Mouse (Mus musculus) intestine, postnatal 0 days (tissue): ENCODE measurements around the gene Naa50. TPM values are rescaled to one million over a fixed set of nuclear protein-coding genes. Genes with fewer than 3 reads are reported as not detected.

Experiments used
- ATAC-seq: fragments of 200-750 bp; cut with Nextera tagmentation; 2 replicates; pipeline ENCODE4 v1.8.0; 2017; ENCODE audit warnings: mild to moderate bottlenecking, moderate TSS enrichment, moderate library complexity
- H3K27ac ChIP-seq: fragments of 300-500 bp; sonication (generic); 2 replicates; pipeline ENCODE4 v1.5.1; 2014; ENCODE audit warnings: mild to moderate bottlenecking, low read depth, low read length, moderate library complexity
- H3K27me3 ChIP-seq: fragments of 300-500 bp; sonication (generic); replicated peaks from 2 replicates; pipeline ENCODE4 v1.6.1; 2014; ENCODE audit warnings: low read length, mixed read lengths; ENCODE audit not compliant: control insufficient read depth, insufficient read depth
- H3K36me3 ChIP-seq: fragments of 300-500 bp; sonication (generic); 2 replicates; pipeline ENCODE4 v1.6.1; 2014; ENCODE audit warnings: mild to moderate bottlenecking, moderate library complexity; ENCODE audit not compliant: control insufficient read depth, insufficient read depth
- H3K4me1 ChIP-seq: fragments of 300-500 bp; sonication (generic); replicated peaks from 2 replicates; pipeline ENCODE4 v1.6.1; 2014; ENCODE audit warnings: antibody characterized with exemption, low read length, mixed read lengths; ENCODE audit not compliant: control insufficient read depth, insufficient read depth
- H3K4me2 ChIP-seq: fragments of 300-500 bp; sonication (generic); replicated peaks from 2 replicates; pipeline ENCODE4 v1.6.1; 2014; ENCODE audit warnings: low read depth, mild to moderate bottlenecking, moderate library complexity
- H3K4me3 ChIP-seq: fragments of 300-500 bp; sonication (generic); 2 replicates; pipeline ENCODE4 v1.5.1; 2014; ENCODE audit warnings: low read depth, low read length
- H3K9ac ChIP-seq: fragments of 300-500 bp; sonication (generic); 2 replicates; pipeline ENCODE4 v1.6.1; 2014; ENCODE audit warnings: mild to moderate bottlenecking, low read depth, low read length
- H3K9me3 ChIP-seq: fragments of 300-500 bp; sonication (generic); 2 replicates; pipeline ENCODE4 v1.6.1; 2016; ENCODE audit warnings: mixed run types; ENCODE audit not compliant: control insufficient read depth
- CTCF ChIP-seq: sonication (generic); IDR thresholded peaks from 2 replicates; pipeline ENCODE4 v1.5.1; 2016; ENCODE audit warnings: low read depth, mild to moderate bottlenecking, control low read depth, antibody characterized with exemption, moderate library complexity
- WGBS: fragments of 180-500 bp; shearing (Covaris S2); extraction: QIAGEN DNeasy Blood & Tissue Kit; methylation state at CpG from one replicate; pipeline ENCODE4 v1.1.7; 2014; 5-methylcytosine and 5-hydroxymethylcytosine counted together
- polyA plus RNA-seq: library from polyadenylated mRNA; unstranded; fragments of >200 nt; fragmentation: Nextera tagmentation; extraction: Ambion mirVana; gene quantifications from 2 replicates; pipeline ENCODE4 v1.2.1, GENCODE M21; 2015

Gene Naa50
- polyA plus RNA-seq, 1 experiment from 2014 or later = 38.6 TPM

DNA sequence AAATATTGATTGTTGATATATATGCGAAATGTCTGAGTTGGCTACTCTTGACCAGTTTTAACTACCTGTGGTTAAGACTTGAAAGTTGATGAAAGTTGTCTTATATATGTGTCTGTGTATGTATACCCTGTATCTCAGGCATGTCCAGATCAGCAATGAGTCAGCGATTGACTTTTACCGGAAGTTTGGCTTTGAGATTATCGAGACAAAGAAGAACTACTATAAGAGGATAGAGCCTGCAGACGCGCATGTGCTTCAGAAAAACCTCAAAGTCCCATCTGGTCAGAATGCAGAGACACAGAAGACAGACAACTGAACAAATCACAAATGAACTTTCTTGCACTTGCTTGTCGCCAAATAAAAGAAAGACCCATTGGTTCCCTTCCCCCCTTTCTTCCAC, 19.7 kb downstream of the Naa50 start:
- no peaks in the 10 kb centered on the region for H3K27me3 ChIP-seq
- H3K36me3 ChIP-seq = peaks cover 13% of the 10 kb centered on the region
- no peak overlapping the region for H3K27ac ChIP-seq
- no peak for TF ChIP-seq CTCF
- H3K4me3 ChIP-seq = no peak overlapping the region
- no peak for ATAC-seq
- WGBS = 85% methylated on average over 7 of the region's 7 CpGs
- H3K4me2 ChIP-seq = no peak overlapping the region
- no peak overlapping the region for H3K9ac ChIP-seq
- H3K9me3 ChIP-seq = no peaks in the 10 kb centered on the region
- no peaks in the 10 kb centered on the region for H3K4me1 ChIP-seq

DNA sequence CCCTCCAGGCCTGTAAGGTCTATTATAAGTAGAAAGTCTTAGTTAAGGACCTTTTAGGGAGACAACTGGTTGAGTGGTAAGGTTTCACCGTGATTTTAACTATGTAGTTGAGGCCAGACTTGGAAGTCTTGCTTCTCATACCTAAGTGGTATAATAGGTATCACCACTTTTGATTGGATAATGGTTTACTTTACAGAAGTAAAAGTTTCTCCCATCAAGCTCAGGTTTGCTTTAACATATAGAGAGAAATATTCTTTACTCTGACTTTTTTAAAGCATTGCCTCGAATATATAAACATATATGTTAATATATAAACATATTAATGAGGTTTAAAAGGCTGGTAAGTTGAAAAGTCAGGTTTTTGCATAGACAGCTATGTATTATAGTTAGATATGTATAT, 24.2 kb downstream of the Naa50 start:
- Histone ChIP-seq H3K4me3 (no peak overlapping the region), H3K9ac (no peak overlapping the region), H3K9me3 (no peaks in the 10 kb centered on the region), H3K27me3 (no peaks in the 10 kb centered on the region), H3K4me1 (no peaks in the 10 kb centered on the region), H3K36me3 (peaks cover 8% of the 10 kb centered on the region; the same call in 1 of the 2 replicates), H3K27ac (no peak overlapping the region), H3K4me2 (no peak overlapping the region)
- TF ChIP-seq CTCF = no peak
- ATAC-seq = no peak
- WGBS = 84% methylated on average over 2 of the region's 2 CpGs

DNA sequence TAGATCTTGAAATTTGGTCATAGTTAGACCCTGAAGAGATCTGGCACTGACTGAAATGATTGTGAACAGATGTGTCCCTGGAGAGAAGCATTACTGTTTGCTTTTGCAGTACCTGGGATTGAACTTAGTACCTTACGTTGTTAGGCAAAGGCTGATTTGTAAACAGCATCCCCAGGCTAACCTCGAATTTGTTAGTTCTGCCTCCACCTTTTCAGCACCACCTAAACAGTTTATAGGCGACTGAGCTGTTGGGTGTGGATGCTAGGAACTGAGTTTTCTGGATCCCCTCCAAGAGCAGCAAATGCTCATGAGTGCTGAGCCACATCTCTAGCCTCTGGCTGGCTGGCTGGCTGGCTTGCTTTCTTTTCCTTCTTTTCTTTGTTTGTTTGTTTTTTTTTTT, 25.6 kb downstream of the Naa50 start:
- no peak overlapping the region for H3K4me2 ChIP-seq
- no peak overlapping the region for H3K27ac ChIP-seq
- 35% methylated on average over 3 of the region's 3 CpGs for WGBS
- no peak for TF ChIP-seq CTCF
- no peaks in the 10 kb centered on the region for H3K9me3 ChIP-seq
- H3K36me3 ChIP-seq = peaks cover 3% of the 10 kb centered on the region; the same call in 1 of the 2 replicates
- H3K4me3 ChIP-seq = no peak overlapping the region
- ATAC-seq = no peak
- no peaks in the 10 kb centered on the region for H3K4me1 ChIP-seq
- no peaks in the 10 kb centered on the region for H3K27me3 ChIP-seq
- H3K9ac ChIP-seq = no peak overlapping the region

DNA sequence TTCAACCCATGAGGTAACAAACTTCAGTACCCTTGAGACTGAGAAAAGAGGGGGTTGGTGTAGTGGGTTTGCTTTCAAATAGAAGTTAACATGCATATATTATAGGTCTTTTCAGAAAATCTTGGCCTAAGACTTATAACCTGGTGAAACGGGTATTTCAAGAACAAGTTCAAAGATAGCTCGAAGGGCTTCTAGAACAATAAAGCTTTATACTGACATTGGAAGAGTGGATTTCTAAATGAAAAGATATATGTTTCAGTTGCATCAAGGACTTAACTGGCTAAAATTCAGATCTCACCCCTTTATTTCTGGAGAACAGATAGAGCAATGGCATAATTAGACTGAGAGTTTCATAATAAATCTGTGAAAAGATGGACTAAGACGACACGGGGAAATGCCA, 29.4 kb downstream of the Naa50 start:
- Histone ChIP-seq H3K27ac (no peak overlapping the region), H3K4me2 (no peak overlapping the region), H3K9ac (no peak overlapping the region), H3K4me3 (no peak overlapping the region), H3K36me3 (no peaks in the 10 kb centered on the region), H3K27me3 (no peaks in the 10 kb centered on the region), H3K4me1 (no peaks in the 10 kb centered on the region), H3K9me3 (no peaks in the 10 kb centered on the region)
- no peak for ATAC-seq
- WGBS = 69% methylated on average over 4 of the region's 4 CpGs
- no peak for TF ChIP-seq CTCF

DNA sequence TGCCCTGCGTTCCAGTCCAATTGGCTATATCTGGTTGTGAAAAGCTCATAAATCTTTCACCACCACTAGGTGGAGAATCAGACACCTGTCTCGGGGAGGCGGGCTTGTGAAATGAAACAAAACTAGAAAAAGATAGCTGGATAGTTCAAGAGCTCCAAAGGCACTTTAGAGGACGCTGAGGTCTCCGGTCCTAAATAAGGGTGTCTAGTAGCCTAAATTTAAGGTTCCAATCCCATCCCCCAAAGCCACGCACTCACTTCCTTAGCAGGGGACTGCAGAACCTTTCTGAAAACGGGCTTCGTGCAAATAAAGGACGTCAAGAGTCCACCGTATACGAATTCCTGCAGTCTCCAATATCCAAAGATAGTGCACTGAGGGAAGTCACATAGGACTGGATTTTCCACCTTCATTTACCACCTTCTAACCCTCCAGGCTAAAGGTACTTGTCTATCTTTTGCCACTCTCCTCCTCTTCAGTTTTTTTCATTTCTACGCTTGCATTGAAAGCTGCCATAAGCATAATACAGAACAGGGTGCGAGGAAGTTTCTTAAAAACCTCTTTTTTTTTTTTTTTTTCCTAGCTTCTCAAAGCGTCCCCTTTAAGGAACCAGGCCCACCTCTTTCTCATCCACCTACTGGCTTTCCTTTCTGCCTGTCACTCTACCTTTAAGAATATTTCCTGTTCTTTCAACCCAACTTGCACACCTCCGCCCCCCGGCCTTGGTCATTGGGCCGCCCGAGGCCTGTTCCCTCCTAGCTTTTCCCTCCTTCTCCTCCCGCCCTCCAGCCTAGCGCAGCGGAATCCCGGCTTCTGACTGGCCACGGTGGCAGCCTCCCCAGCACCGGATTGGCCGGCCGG, 32.9 kb downstream of the Naa50 start:
- H3K27ac ChIP-seq = peak overlapping the region; percentile 95
- H3K4me1 ChIP-seq = no peaks in the 10 kb centered on the region
- H3K4me3 ChIP-seq = peak overlapping the region; percentile 96
- no peaks in the 10 kb centered on the region for H3K27me3 ChIP-seq
- no peaks in the 10 kb centered on the region for H3K36me3 ChIP-seq
- H3K9me3 ChIP-seq = no peaks in the 10 kb centered on the region
- peak overlapping the region; percentile 79 for H3K4me2 ChIP-seq
- peak; percentile 99 for ATAC-seq
- peak; percentile 73 for TF ChIP-seq CTCF
- under 1% methylated on average over 26 of the region's 26 CpGs for WGBS
- H3K9ac ChIP-seq = peak overlapping the region; percentile 92

DNA sequence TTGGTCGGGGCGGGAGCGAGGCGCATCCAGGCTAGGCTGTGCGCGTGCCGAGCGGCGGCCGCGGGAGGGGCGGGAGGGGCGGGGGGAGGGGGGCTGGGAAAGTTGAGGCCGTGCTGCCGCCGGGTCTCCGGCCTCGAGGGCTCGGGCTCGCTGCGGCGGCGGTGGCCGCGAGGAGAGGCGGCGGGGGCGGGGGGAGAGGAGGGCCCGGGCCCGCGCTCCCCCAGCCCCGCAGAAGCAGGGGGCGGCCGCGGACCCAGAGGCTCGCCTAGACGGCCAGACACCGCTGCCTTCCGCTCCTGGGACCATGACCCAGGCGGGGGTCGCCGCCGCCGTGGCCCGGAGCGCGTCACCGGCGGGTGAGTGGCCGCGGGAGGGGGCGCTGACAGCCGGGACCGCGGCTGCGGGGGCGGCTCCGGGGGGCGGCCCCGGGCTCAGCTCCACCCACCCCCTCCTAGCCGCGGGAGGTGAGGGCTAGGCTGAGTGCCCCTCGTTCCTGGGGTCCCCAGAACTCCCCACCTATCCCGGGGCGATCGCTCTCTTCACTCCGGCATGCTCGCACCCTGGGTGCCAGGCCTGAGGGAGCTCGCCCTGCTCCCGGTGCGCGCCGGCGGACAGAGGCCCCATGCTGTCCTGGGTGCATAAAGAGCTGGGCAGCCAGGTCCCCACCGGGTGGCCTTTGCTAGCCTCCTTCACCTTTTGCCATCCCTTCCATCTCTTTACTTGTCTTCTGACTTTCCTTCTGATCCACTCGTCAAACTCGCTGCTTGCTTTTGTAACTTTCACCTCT, 33.7 kb downstream of the Naa50 start, which contains the start of gene Usf3:
Gene Usf3, plus strand, starts transcription at position 92 of the 787 bp plus-strand sequence.
- Histone ChIP-seq H3K4me3 (peak within 1 kb of the TSS; percentile 96), H3K27ac (peak within 1 kb of the TSS; percentile 95), H3K4me1 (no peaks in the 10 kb centered on the region), H3K27me3 (no peaks in the 10 kb centered on the region), H3K9ac (peak within 1 kb of the TSS; percentile 92), H3K4me2 (peak within 1 kb of the TSS; percentile 79), H3K36me3 (no peaks in the 10 kb centered on the region), H3K9me3 (no peaks in the 10 kb centered on the region)
- TF ChIP-seq CTCF = no peak
- WGBS = 1% methylated on average over 54 of the region's 77 CpGs
- ATAC-seq = peak; percentile 34
